Mouse (Mus musculus) adrenal gland, postnatal 14 days (tissue): ENCODE measurements at regions not wholly inside any gene's neighbourhood (a gene's known extent, or its start where the extent isn't known, plus 50 kb on each side); places are given as distances from the start of the nearest gene placed in this dataset.

Experiments
- DNase-seq: peaks from one replicate; pipeline ENCODE4 v3.0.0; 2021; ENCODE audit warnings: mixed read lengths

- no peak for DNase-seq
Measured at GRCm38 (mm10) chr10:7267903-7268302, 55.9 kb upstream of the Cnksr3 start.

GRCm38 (mm10) chr10:7267106-7267505, 55.1 kb upstream of the Cnksr3 start:
- DNase-seq, result no peak

- DNase-seq, result no peak
Measured at GRCm38 (mm10) chr10:7265412-7265811, 53.4 kb upstream of the Cnksr3 start.

- no peak for DNase-seq
Measured at GRCm38 (mm10) chr10:7264721-7265120, 52.7 kb upstream of the Cnksr3 start.
